Mouse (Mus musculus) CH12.LX (cell line): ENCODE data around the gene Pald1. TPM values are rescaled to one million over a fixed set of nuclear protein-coding genes. Genes with fewer than 3 reads are reported as not detected.

ENCODE experiments used
- DNase-seq: peaks from one replicate; pipeline ENCODE4 v3.0.0-alpha.2; 2013; ENCODE audit errors: extremely low read depth
- H3K27ac ChIP-seq: 2 replicates; pipeline ENCODE4 v1.5.1; 2012; ENCODE audit warnings: low read depth, mild to moderate bottlenecking, control low read depth, moderate library complexity; ENCODE audit not compliant: insufficient read depth
- H3K27me3 ChIP-seq: replicated peaks from 2 replicates; pipeline ENCODE3; 2012; ENCODE audit warnings: inconsistent platforms
- H3K36me3 ChIP-seq, 2 experiments: replicated peaks in 1 of 2; 2 replicates each; pipeline versions ENCODE3 to v1.6.1; 2012; ENCODE audit warnings: inconsistent platforms in 1 of 2, low read length in 1 of 2, mild to moderate bottlenecking in 1 of 2, mixed read lengths in 1 of 2, moderate library complexity in 1 of 2; ENCODE audit not compliant: control insufficient read depth in 1 of 2, insufficient read depth in 1 of 2
- H3K4me1 ChIP-seq, 2 experiments: 2 replicates each; pipeline ENCODE4 v1.6.1; 2012; ENCODE audit warnings: inconsistent platforms in 1 of 2, moderate library complexity in 1 of 2; ENCODE audit not compliant: insufficient read depth in 2 of 2, control insufficient read depth in 1 of 2
- H3K4me2 ChIP-seq: 2 replicates; pipeline ENCODE4 v1.6.1; 2012; ENCODE audit warnings: low read depth, mild to moderate bottlenecking, control low read depth; ENCODE audit not compliant: poor library complexity, insufficient read depth, severe bottlenecking
- H3K4me3 ChIP-seq, 3 experiments: fragments of 150-350 bp in 1 of 3; sonication (generic) in 1 of 3; replicated peaks in 1 of 3; 2 replicates each; pipeline versions ENCODE3 to v1.5.1; 2011 to 2012; ENCODE audit warnings: low read depth in 2 of 3, low read length in 2 of 3, mild to moderate bottlenecking in 2 of 3, moderate library complexity in 2 of 3, control low read depth in 1 of 3, improper control_type of control experiment in 1 of 3, inconsistent platforms in 1 of 3, mixed read lengths in 1 of 3; ENCODE audit not compliant: poor library complexity in 1 of 3
- H3K79me2 ChIP-seq: replicated peaks from 2 replicates; pipeline ENCODE4 v1.6.1; 2012; ENCODE audit warnings: mild to moderate bottlenecking, moderate library complexity; ENCODE audit not compliant: control insufficient read depth, poor library complexity, insufficient read depth, severe bottlenecking; ENCODE audit errors: extremely low read depth
- H3K9ac ChIP-seq: 2 replicates; pipeline ENCODE4 v1.6.1; 2012; ENCODE audit warnings: low read depth, mild to moderate bottlenecking, control low read depth, moderate library complexity; ENCODE audit not compliant: insufficient read depth
- H3K9me3 ChIP-seq: replicated peaks from 2 replicates; pipeline ENCODE3; 2012; ENCODE audit warnings: low read length, inconsistent platforms, mixed read lengths
- BHLHE40 ChIP-seq: IDR thresholded peaks from 2 replicates; pipeline ENCODE4 v1.6.1; 2011; ENCODE audit warnings: mild to moderate bottlenecking, low read depth, low read length, improper control_type of control experiment
- CHD1 ChIP-seq: IDR thresholded peaks from 2 replicates; pipeline ENCODE4 v1.6.1; 2012; ENCODE audit warnings: low read depth, low read length, improper control_type of control experiment, inconsistent platforms
- CHD2 ChIP-seq: IDR thresholded peaks from 2 replicates; pipeline ENCODE4 v1.6.1; 2011; ENCODE audit warnings: low read length, improper control_type of control experiment
- CTCF ChIP-seq, 2 experiments: IDR thresholded peaks in 1 of 2; conservative IDR thresholded peaks in 1 of 2; 2 replicates each; pipeline ENCODE4 v1.5.1; 2011 to 2012; ENCODE audit warnings: low read depth in 2 of 2, low read length in 2 of 2, improper control_type of control experiment in 1 of 2, inconsistent platforms in 1 of 2, mild to moderate bottlenecking in 1 of 2, moderate library complexity in 1 of 2
- E2F4 ChIP-seq: IDR thresholded peaks from 2 replicates; pipeline ENCODE4 v1.6.1; 2011; ENCODE audit warnings: low read depth, low read length, improper control_type of control experiment; ENCODE audit not compliant: insufficient replicate concordance
- ELF1 ChIP-seq: IDR thresholded peaks from 2 replicates; pipeline ENCODE4 v1.6.1; 2014; ENCODE audit warnings: low read depth, mild to moderate bottlenecking, inconsistent platforms, low read length, improper control_type of control experiment
- EP300 ChIP-seq: IDR thresholded peaks from 2 replicates; pipeline ENCODE4 v1.6.1; 2011; ENCODE audit warnings: low read length, improper control_type of control experiment
- GABPA ChIP-seq: IDR thresholded peaks from 2 replicates; pipeline ENCODE4 v1.6.1; 2012; ENCODE audit warnings: low read depth, low read length, improper control_type of control experiment, inconsistent platforms; ENCODE audit not compliant: insufficient replicate concordance
- HCFC1 ChIP-seq: IDR thresholded peaks from 2 replicates; pipeline ENCODE4 v1.6.1; 2012; ENCODE audit warnings: low read depth, mild to moderate bottlenecking, inconsistent platforms, low read length, improper control_type of control experiment
- JUN ChIP-seq: IDR thresholded peaks from 2 replicates; pipeline ENCODE4 v1.6.1; 2011; ENCODE audit warnings: low read depth, mild to moderate bottlenecking, low read length, improper control_type of control experiment, moderate library complexity; ENCODE audit not compliant: insufficient read depth
- JUND ChIP-seq: conservative IDR thresholded peaks from 2 replicates; pipeline ENCODE4 v1.6.1; 2011; ENCODE audit warnings: low read depth, low read length, improper control_type of control experiment
- KAT2A ChIP-seq: IDR thresholded peaks from 2 replicates; pipeline ENCODE4 v1.6.1; 2012; ENCODE audit warnings: low read length, improper control_type of control experiment, inconsistent platforms; ENCODE audit not compliant: insufficient replicate concordance
- MAFK ChIP-seq: IDR thresholded peaks from 2 replicates; pipeline ENCODE4 v1.6.1; 2011; ENCODE audit warnings: low read length, improper control_type of control experiment; ENCODE audit not compliant: insufficient replicate concordance
- MAX ChIP-seq: IDR thresholded peaks from 2 replicates; pipeline ENCODE4 v1.6.1; 2011; ENCODE audit warnings: low read length, improper control_type of control experiment
- MAZ ChIP-seq: IDR thresholded peaks from 2 replicates; pipeline ENCODE4 v1.6.1; 2012; ENCODE audit warnings: low read depth, mild to moderate bottlenecking, inconsistent platforms, low read length, improper control_type of control experiment, moderate library complexity
- MEF2A ChIP-seq: IDR thresholded peaks from 2 replicates; pipeline ENCODE4 v1.6.1; 2014; ENCODE audit warnings: low read depth, mild to moderate bottlenecking, inconsistent platforms, low read length, improper control_type of control experiment, borderline replicate concordance
- MXI1 ChIP-seq: IDR thresholded peaks from 2 replicates; pipeline ENCODE4 v1.6.1; 2011; ENCODE audit warnings: mild to moderate bottlenecking, low read depth, low read length, improper control_type of control experiment
- MYC ChIP-seq: IDR thresholded peaks from 2 replicates; pipeline ENCODE4 v1.6.1; 2011; ENCODE audit warnings: low read depth, mild to moderate bottlenecking, improper control_type of control experiment, low read length
- NELFE ChIP-seq: IDR thresholded peaks from 2 replicates; pipeline ENCODE4 v1.6.1; 2011; ENCODE audit warnings: low read depth, low read length, improper control_type of control experiment
- PAX5 ChIP-seq: IDR thresholded peaks from 2 replicates; pipeline ENCODE4 v1.6.1; 2012; ENCODE audit warnings: low read length, inconsistent platforms, mixed read lengths
- POLR2A ChIP-seq: IDR thresholded peaks from 2 replicates; pipeline ENCODE4 v1.6.1; 2011; ENCODE audit warnings: low read depth, mild to moderate bottlenecking, improper control_type of control experiment, low read length
- RAD21 ChIP-seq: IDR thresholded peaks from 2 replicates; pipeline ENCODE4 v1.6.1; 2011; ENCODE audit warnings: low read depth, mild to moderate bottlenecking, low read length, improper control_type of control experiment, moderate library complexity
- RCOR1 ChIP-seq: conservative IDR thresholded peaks from 2 replicates; pipeline ENCODE4 v1.6.1; 2012; ENCODE audit warnings: low read depth, mild to moderate bottlenecking, inconsistent platforms, low read length, improper control_type of control experiment
- SMC3 ChIP-seq: IDR thresholded peaks from 2 replicates; pipeline ENCODE4 v1.6.1; 2011; ENCODE audit warnings: low read depth, low read length, improper control_type of control experiment
- TBP ChIP-seq: conservative IDR thresholded peaks from 2 replicates; pipeline ENCODE4 v1.6.1; 2011; ENCODE audit warnings: low read depth, low read length, improper control_type of control experiment
- TCF12 ChIP-seq: IDR thresholded peaks from 2 replicates; pipeline ENCODE4 v1.6.1; 2014; ENCODE audit warnings: low read depth, mild to moderate bottlenecking, inconsistent platforms, low read length, improper control_type of control experiment
- UBTF ChIP-seq: IDR thresholded peaks from 2 replicates; pipeline ENCODE4 v1.6.1; 2012; ENCODE audit warnings: low read depth, mild to moderate bottlenecking, inconsistent platforms, low read length, improper control_type of control experiment, moderate library complexity
- USF1 ChIP-seq: IDR thresholded peaks from 2 replicates; pipeline ENCODE4 v1.6.1; 2014; ENCODE audit warnings: low read depth, mild to moderate bottlenecking, inconsistent platforms, low read length, improper control_type of control experiment
- USF2 ChIP-seq: conservative IDR thresholded peaks from 2 replicates; pipeline ENCODE4 v1.6.1; 2011; ENCODE audit warnings: low read depth, low read length, improper control_type of control experiment
- ZC3H11A ChIP-seq: IDR thresholded peaks from 2 replicates; pipeline ENCODE4 v1.6.1; 2012; ENCODE audit warnings: low read depth, mild to moderate bottlenecking, inconsistent platforms, low read length, improper control_type of control experiment
- ZKSCAN1 ChIP-seq: IDR thresholded peaks from 2 replicates; pipeline ENCODE4 v1.6.1; 2012; ENCODE audit warnings: low read depth, inconsistent platforms, low read length, improper control_type of control experiment, borderline replicate concordance
- ZMIZ1 ChIP-seq: IDR thresholded peaks from 2 replicates; pipeline ENCODE4 v1.6.1; 2012; ENCODE audit warnings: low read depth, mild to moderate bottlenecking, inconsistent platforms, low read length, improper control_type of control experiment
- ZNF384 ChIP-seq: IDR thresholded peaks from 2 replicates; pipeline ENCODE4 v1.6.1; 2012; ENCODE audit warnings: low read depth, low read length, improper control_type of control experiment, inconsistent platforms
- dilution Hi-C: fragments of 300-500 bp; cut with MboI; formaldehyde crosslinking; loops from 2 replicates; pipeline ENCODE4 v1.14.3; 2020; ENCODE audit warnings: low sequenced_read_pairs; ENCODE audit not compliant: extremely low pct_unique_long_range_greater_than_20kb, extremely low pct_ligation_motif_present
- in situ Hi-C: fragments of 300-500 bp; cut with MboI; formaldehyde crosslinking; loops from 3 replicates; pipeline ENCODE4 v1.14.3; 2019; ENCODE audit warnings: low sequenced_read_pairs, low pct_ligation_motif_present, low pct_unique_long_range_greater_than_20kb, mixed read lengths
- polyA plus RNA-seq: library from polyadenylated mRNA; unstranded; fragments of >175 nt; gene quantifications from 2 replicates; pipeline ENCODE4 v1.2.1, GENCODE M21; 2012; ENCODE audit warnings: low read depth; ENCODE audit not compliant: insufficient read length
- total RNA-seq, 2 experiments: library from RNA; depleted of rRNA; stranded (reverse); fragments of 300-350 nt in 1 of 2; fragments of >200 nt in 1 of 2; gene quantifications; 2 replicates each; pipeline ENCODE4 v1.2.3; 2012 to 2014

Pald1 gene
- total and polyA plus RNA-seq, 3 experiments, result 1.5 to 2.0 (median 1.5) TPM

GRCm38 (mm10) chr10:61402911-61403310 is 19.6 kb upstream of the Pald1 start:
- in situ Hi-C loops, result no loop called here
- TF ChIP-seq HCFC1 (no peak), PAX5 (no peak), ELF1 (no peak), CHD1 (no peak), JUN (no peak), RCOR1 (no peak), CHD2 (no peak), RAD21 (no peak), CTCF (conservative IDR thresholded peaks at IDR 0.05 in 1 of 2, IDR thresholded peaks at IDR 0.05 in 1 of 2; ENCODE audit: low read depth in 2 of 2, low read length in 2 of 2) (no peak), ZKSCAN1 (no peak), ZC3H11A (no peak), ZMIZ1 (no peak)
- no peak for DNase-seq

GRCm38 (mm10) chr10:61402480-61402879 is 19.1 kb upstream of the Pald1 start:
- Histone ChIP-seq H3K4me2 (no peak overlapping the region), H3K9me3 (peaks cover 14% of the 10 kb centered on the region), H3K4me1 (0 out of 4 replicates have a peak, but pooled peaks cover 0 to 2% of the 10 kb centered on the region in 2 experiments), H3K9ac (no peak overlapping the region), H3K27ac (no peak overlapping the region), H3K27me3 (peaks cover 4% of the 10 kb centered on the region), H3K4me3 (no peak overlapping the region), H3K79me2 (no peaks in the 10 kb centered on the region), H3K36me3 (no peaks in the 10 kb centered on the region)
- dilution Hi-C loops, result no loop called here
- DNase-seq, result peak; percentile 24
- in situ Hi-C loops, result no loop called here
- TF ChIP-seq ZMIZ1 (no peak), HCFC1 (no peak), ZNF384 (no peak), BHLHE40 (no peak), MAFK (no peak), MAX (no peak), TBP (no peak), MXI1 (no peak), RAD21 (peak; percentile 22), JUND (no peak), RCOR1 (no peak), KAT2A (no peak), MEF2A (no peak), JUN (no peak), GABPA (no peak), NELFE (no peak), USF1 (no peak), MYC (peak; percentile 69), EP300 (no peak), USF2 (no peak), TCF12 (no peak), CHD1 (no peak), ELF1 (no peak), CTCF (conservative IDR thresholded peaks at IDR 0.05 in 1 of 2, IDR thresholded peaks at IDR 0.05 in 1 of 2; ENCODE audit: low read depth in 2 of 2, low read length in 2 of 2) (peak; percentile 8 to 51; a peak in 2 of 4 replicates), UBTF (no peak), POLR2A (no peak), E2F4 (no peak), SMC3 (peak; percentile 25), MAZ (no peak)

More at GRCm38 (mm10) chr10:61402911-61403310, 19.6 kb upstream of the Pald1 start:
- no peaks in the 10 kb centered on the region for H3K79me2 ChIP-seq
- peaks cover 4% of the 10 kb centered on the region for H3K27me3 ChIP-seq
- H3K27ac ChIP-seq, result no peak overlapping the region
- no peak overlapping the region for H3K9ac ChIP-seq
- no peaks in the 10 kb centered on the region for H3K36me3 ChIP-seq
- H3K9me3 ChIP-seq, result peaks cover 14% of the 10 kb centered on the region
- H3K4me1 ChIP-seq, result 0 out of 4 replicates have a peak, but pooled peaks cover 0 to 2% of the 10 kb centered on the region in 2 experiments
- no peak overlapping the region for H3K4me3 ChIP-seq
- no peak overlapping the region for H3K4me2 ChIP-seq
- dilution Hi-C loops, result no loop called here
